Mouse (Mus musculus) granulocyte monocyte progenitor cell, adult 5-6 weeks (primary cell): ENCODE results near the gene Abca1. TPM values are rescaled to one million over a fixed set of nuclear protein-coding genes. Genes with fewer than 3 reads are reported as not detected.

Experiments
- ATAC-seq: replicated peaks from 2 replicates; pipeline ENCODE4 v1.8.0; 2016; ENCODE audit warnings: mild to moderate bottlenecking, moderate TSS enrichment, inconsistent platforms; ENCODE audit not compliant: poor library complexity, severe bottlenecking
- total RNA-seq, 2 experiments: library from RNA; stranded (forward) in 1 of 2; stranded (reverse) in 1 of 2; fragments of 200-712, 200-1000 nt in 1 of 2; fragments of >200 nt in 1 of 2; fragmentation: Nextera tagmentation in 1 of 2; gene quantifications; 2 replicates each; pipeline ENCODE4 v1.2.3; 2014 to 2017

The Abca1 gene
- total RNA-seq, 2 experiments from 2014 or later = 0.49 to 3.8 TPM

GRCm38 (mm10) chr4:53152655-53153054, 7.0 kb downstream of the Abca1 start:
- ATAC-seq = no peak

- ATAC-seq = peak; percentile 78
These were observed 9.2 kb downstream of the Abca1 start for GRCm38 (mm10) chr4:53150516-53150915.

GRCm38 (mm10) chr4:53149644-53150043, 10.1 kb downstream of the Abca1 start:
- peak; percentile 82 for ATAC-seq

GRCm38 (mm10) chr4:53148817-53149216, 10.9 kb downstream of the Abca1 start:
- peak; percentile 38 for ATAC-seq

GRCm38 (mm10) chr4:53147454-53147853, 12.2 kb downstream of the Abca1 start:
- ATAC-seq = no peak

GRCm38 (mm10) chr4:53147046-53147445, 12.6 kb downstream of the Abca1 start:
- no peak for ATAC-seq

GRCm38 (mm10) chr4:53146227-53146949, 13.3 kb downstream of the Abca1 start:
- no peak for ATAC-seq

GRCm38 (mm10) chr4:53145434-53146168, 14.1 kb downstream of the Abca1 start:
- no peak for ATAC-seq

GRCm38 (mm10) chr4:53144571-53144970, 15.1 kb downstream of the Abca1 start:
- ATAC-seq = no peak

- ATAC-seq = no peak
These were observed 15.7 kb downstream of the Abca1 start for GRCm38 (mm10) chr4:53144021-53144420.

- no peak for ATAC-seq
These were observed 19.0 kb downstream of the Abca1 start for GRCm38 (mm10) chr4:53140678-53141077.

- ATAC-seq = no peak
These were observed 20.2 kb downstream of the Abca1 start for GRCm38 (mm10) chr4:53139495-53139894.

- no peak for ATAC-seq
These were observed 20.7 kb downstream of the Abca1 start for GRCm38 (mm10) chr4:53138974-53139373.

GRCm38 (mm10) chr4:53137087-53137486, 22.6 kb downstream of the Abca1 start:
- no peak for ATAC-seq

GRCm38 (mm10) chr4:53134816-53135215, 24.9 kb downstream of the Abca1 start:
- ATAC-seq = no peak

GRCm38 (mm10) chr4:53133995-53134394, 25.7 kb downstream of the Abca1 start:
- peak; percentile 35; the same call in 1 of the 2 replicates for ATAC-seq

GRCm38 (mm10) chr4:53131538-53131937, 28.2 kb downstream of the Abca1 start:
- no peak for ATAC-seq

- ATAC-seq = peak; percentile 56; the same call in 1 of the 2 replicates
These were observed 28.8 kb downstream of the Abca1 start for GRCm38 (mm10) chr4:53130622-53131517.

GRCm38 (mm10) chr4:53129716-53130301, 29.9 kb downstream of the Abca1 start:
- ATAC-seq = no peak

GRCm38 (mm10) chr4:53127266-53127665, 32.4 kb downstream of the Abca1 start:
- ATAC-seq = no peak
